Mouse (Mus musculus) neural tube, embryonic 13.5 days (tissue): ENCODE measurements around the gene Ube2g1. TPM values are rescaled to one million over a fixed set of nuclear protein-coding genes. Genes with fewer than 3 reads are reported as not detected.
"Not testable (repeated sequence)": the region's sequence is repeated elsewhere in the genome, so short reads cannot be mapped to it uniquely, and the experiment has no call there.

Experiments used
- ATAC-seq: fragments of 200-750 bp; cut with Nextera tagmentation; 2 replicates; pipeline ENCODE4 v1.8.0; 2017; ENCODE audit warnings: low read depth, mild to moderate bottlenecking, moderate TSS enrichment, moderate library complexity
- H3K27ac ChIP-seq: fragments of 300-500 bp; sonication (generic); replicated peaks from 2 replicates; pipeline ENCODE4 v1.5.1; 2015; ENCODE audit warnings: moderate library complexity, mild to moderate bottlenecking, inconsistent platforms
- H3K27me3 ChIP-seq: fragments of 300-500 bp; sonication (generic); 2 replicates; pipeline ENCODE4 v1.6.1; 2015; ENCODE audit warnings: mild to moderate bottlenecking, inconsistent platforms
- H3K36me3 ChIP-seq: fragments of 300-500 bp; sonication (generic); 2 replicates; pipeline ENCODE4 v1.6.1; 2015; ENCODE audit warnings: mild to moderate bottlenecking, inconsistent platforms
- H3K4me1 ChIP-seq: fragments of 300-500 bp; sonication (generic); replicated peaks from 2 replicates; pipeline ENCODE4 v1.6.1; 2015; ENCODE audit warnings: inconsistent platforms
- H3K4me2 ChIP-seq: fragments of 300-500 bp; sonication (generic); 2 replicates; pipeline ENCODE4 v1.6.1; 2015; ENCODE audit warnings: inconsistent platforms, mild to moderate bottlenecking, moderate library complexity
- H3K4me3 ChIP-seq: fragments of 300-500 bp; sonication (generic); 2 replicates; pipeline ENCODE4 v1.5.1; 2015; ENCODE audit warnings: mild to moderate bottlenecking, inconsistent platforms
- H3K9ac ChIP-seq: fragments of 300-500 bp; sonication (generic); 2 replicates; pipeline ENCODE4 v1.6.1; 2015; ENCODE audit warnings: moderate library complexity, mild to moderate bottlenecking, inconsistent platforms
- H3K9me3 ChIP-seq: fragments of 300-500 bp; sonication (generic); 2 replicates; pipeline ENCODE4 v1.6.1; 2016; ENCODE audit warnings: inconsistent platforms
- WGBS: fragments of 180-500 bp; shearing (Covaris S2); methylation state at CpG from one replicate; pipeline ENCODE4 v1.1.7; 2015; 5-methylcytosine and 5-hydroxymethylcytosine counted together
- polyA plus RNA-seq: library from polyadenylated mRNA; unstranded; fragments of >200 nt; fragmentation: Nextera tagmentation; extraction: Ambion mirVana; gene quantifications from 2 replicates; pipeline ENCODE4 v1.2.1, GENCODE M21; 2015

Ube2g1 gene
- polyA plus RNA-seq, 1 experiment from 2014 or later = 108 TPM

- peak overlapping the region; percentile 58 for H3K4me2 ChIP-seq
- ATAC-seq = no peak
- H3K4me3 ChIP-seq = no peak overlapping the region; the same call in 1 of the 2 replicates
Measured at GRCm38 (mm10) chr11:72609242-72609641, 2.2 kb downstream of the Ube2g1 start.

GRCm38 (mm10) chr11:72614336-72614735 lies 7.3 kb downstream of the Ube2g1 start:
- H3K4me3 ChIP-seq, H3K9ac ChIP-seq, H3K36me3 ChIP-seq, H3K4me2 ChIP-seq, H3K27ac ChIP-seq, H3K9me3 ChIP-seq, ATAC-seq, H3K27me3 ChIP-seq: not testable (repeated sequence)
- WGBS = 82% methylated on average over 3 of the region's 3 CpGs
- peaks cover 17% of the 10 kb centered on the region for H3K4me1 ChIP-seq

More at GRCm38 (mm10) chr11:72609242-72609641, 2.2 kb downstream of the Ube2g1 start:
- H3K4me1 ChIP-seq = peaks cover 28% of the 10 kb centered on the region
- H3K36me3 ChIP-seq = no peaks in the 10 kb centered on the region
- H3K27me3 ChIP-seq = no peaks in the 10 kb centered on the region
- no peak overlapping the region for H3K27ac ChIP-seq
- no peaks in the 10 kb centered on the region for H3K9me3 ChIP-seq
- H3K9ac ChIP-seq = 0 out of 2 replicates have a peak overlapping the region, but pooled peaks have one; percentile 47

- Histone ChIP-seq H3K27ac (no peak overlapping the region), H3K36me3 (no peaks in the 10 kb centered on the region), H3K4me1 (peaks cover 3% of the 10 kb centered on the region; the same call in 1 of the 2 replicates), H3K4me3 (no peak overlapping the region), H3K4me2 (no peak overlapping the region), H3K9me3 (no peaks in the 10 kb centered on the region), H3K27me3 (no peaks in the 10 kb centered on the region), H3K9ac (no peak overlapping the region)
- ATAC-seq = no peak
- WGBS = 82% methylated on average over 4 of the region's 4 CpGs
Measured at GRCm38 (mm10) chr11:72615931-72616330, 8.8 kb downstream of the Ube2g1 start.

GRCm38 (mm10) chr11:72618476-72618875 lies 11.4 kb downstream of the Ube2g1 start:
- Histone ChIP-seq H3K4me1 (no peaks in the 10 kb centered on the region), H3K27ac (no peak overlapping the region), H3K4me2 (no peak overlapping the region), H3K27me3 (no peaks in the 10 kb centered on the region), H3K4me3 (no peak overlapping the region), H3K36me3 (no peaks in the 10 kb centered on the region), H3K9me3 (no peaks in the 10 kb centered on the region), H3K9ac (no peak overlapping the region)
- no peak for ATAC-seq
- 100% methylated on average over 1 of the region's 1 CpGs for WGBS

GRCm38 (mm10) chr11:72642730-72643129 lies 35.6 kb downstream of the Ube2g1 start:
- no peaks in the 10 kb centered on the region for H3K27me3 ChIP-seq
- no peak overlapping the region for H3K9ac ChIP-seq
- no peaks in the 10 kb centered on the region for H3K36me3 ChIP-seq
- H3K27ac ChIP-seq = no peak overlapping the region
- no peaks in the 10 kb centered on the region for H3K9me3 ChIP-seq
- ATAC-seq = no peak
- H3K4me2 ChIP-seq = no peak overlapping the region
- WGBS = 31% methylated on average over 4 of the region's 4 CpGs
- H3K4me1 ChIP-seq = peaks cover 3% of the 10 kb centered on the region; the same call in 1 of the 2 replicates
- H3K4me3 ChIP-seq = no peak overlapping the region

- Histone ChIP-seq H3K27me3 (no peaks in the 10 kb centered on the region), H3K9ac (no peak overlapping the region), H3K4me1 (peaks cover 3% of the 10 kb centered on the region; the same call in 1 of the 2 replicates), H3K4me2 (no peak overlapping the region), H3K9me3 (no peaks in the 10 kb centered on the region), H3K4me3 (no peak overlapping the region), H3K27ac (no peak overlapping the region), H3K36me3 (no peaks in the 10 kb centered on the region)
- no peak for ATAC-seq
- 93% methylated on average over 5 of the region's 5 CpGs for WGBS
Measured at GRCm38 (mm10) chr11:72645386-72645785, 38.3 kb downstream of the Ube2g1 start.

GRCm38 (mm10) chr11:72650347-72650746 lies 43.3 kb downstream of the Ube2g1 start:
- no peaks in the 10 kb centered on the region for H3K36me3 ChIP-seq
- no peak for ATAC-seq
- WGBS = 74% methylated on average over 2 of the region's 2 CpGs

GRCm38 (mm10) chr11:72659918-72660317 lies 52.8 kb downstream of the Ube2g1 start:
- ATAC-seq = no peak
- Histone ChIP-seq H3K9ac (no peak overlapping the region), H3K4me2 (no peak overlapping the region)

More at GRCm38 (mm10) chr11:72650347-72650746, 43.3 kb downstream of the Ube2g1 start:
- Histone ChIP-seq H3K9ac (no peak overlapping the region), H3K9me3 (no peaks in the 10 kb centered on the region), H3K4me2 (no peak overlapping the region), H3K27me3 (no peaks in the 10 kb centered on the region), H3K4me1 (no peaks in the 10 kb centered on the region), H3K27ac (no peak overlapping the region), H3K4me3 (no peak overlapping the region)

GRCm38 (mm10) chr11:72660359-72660758 lies 53.3 kb downstream of the Ube2g1 start:
- no peak overlapping the region for H3K4me2 ChIP-seq
- no peaks in the 10 kb centered on the region for H3K9me3 ChIP-seq
- no peak for ATAC-seq
- no peaks in the 10 kb centered on the region for H3K4me1 ChIP-seq
- 98% methylated on average over 1 of the region's 1 CpGs for WGBS
- no peak overlapping the region for H3K27ac ChIP-seq
- H3K36me3 ChIP-seq = no peaks in the 10 kb centered on the region
- H3K27me3 ChIP-seq = no peaks in the 10 kb centered on the region
- no peak overlapping the region for H3K9ac ChIP-seq
- no peak overlapping the region for H3K4me3 ChIP-seq

More at GRCm38 (mm10) chr11:72659918-72660317, 52.8 kb downstream of the Ube2g1 start:
- Histone ChIP-seq H3K9me3 (no peaks in the 10 kb centered on the region), H3K27ac (no peak overlapping the region), H3K27me3 (no peaks in the 10 kb centered on the region), H3K36me3 (no peaks in the 10 kb centered on the region), H3K4me3 (no peak overlapping the region), H3K4me1 (no peaks in the 10 kb centered on the region)

GRCm38 (mm10) chr11:72664641-72665040 lies 57.6 kb downstream of the Ube2g1 start:
- Histone ChIP-seq H3K4me2 (no peak overlapping the region), H3K9me3 (no peaks in the 10 kb centered on the region), H3K4me1 (no peaks in the 10 kb centered on the region), H3K27ac (no peak overlapping the region), H3K9ac (no peak overlapping the region), H3K27me3 (no peaks in the 10 kb centered on the region), H3K4me3 (no peak overlapping the region), H3K36me3 (no peaks in the 10 kb centered on the region)
- no peak for ATAC-seq
- WGBS = 93% methylated on average over 4 of the region's 4 CpGs

- Histone ChIP-seq H3K9ac (no peak overlapping the region), H3K4me1 (no peaks in the 10 kb centered on the region), H3K9me3 (no peaks in the 10 kb centered on the region), H3K36me3 (no peaks in the 10 kb centered on the region), H3K27me3 (no peaks in the 10 kb centered on the region), H3K4me3 (no peak overlapping the region), H3K4me2 (no peak overlapping the region), H3K27ac (no peak overlapping the region)
- no peak for ATAC-seq
Measured at GRCm38 (mm10) chr11:72670634-72671033, 63.6 kb downstream of the Ube2g1 start.

- no peaks in the 10 kb centered on the region for H3K36me3 ChIP-seq
- ATAC-seq = no peak
- H3K9ac ChIP-seq = no peak overlapping the region
- H3K4me2 ChIP-seq = no peak overlapping the region
- 80% methylated on average over 6 of the region's 6 CpGs for WGBS
- H3K27ac ChIP-seq = no peak overlapping the region
- H3K4me3 ChIP-seq = no peak overlapping the region
- H3K27me3 ChIP-seq = no peaks in the 10 kb centered on the region
- no peaks in the 10 kb centered on the region for H3K4me1 ChIP-seq
- H3K9me3 ChIP-seq = no peaks in the 10 kb centered on the region
Measured at GRCm38 (mm10) chr11:72671294-72671988, 64.4 kb downstream of the Ube2g1 start.

- 93% methylated on average over 1 of the region's 1 CpGs for WGBS
- H3K36me3 ChIP-seq = no peaks in the 10 kb centered on the region
- no peak overlapping the region for H3K4me3 ChIP-seq
- H3K27ac ChIP-seq = no peak overlapping the region
- no peaks in the 10 kb centered on the region for H3K27me3 ChIP-seq
- H3K9me3 ChIP-seq = no peaks in the 10 kb centered on the region
- no peak for ATAC-seq
- no peak overlapping the region for H3K9ac ChIP-seq
- H3K4me2 ChIP-seq = no peak overlapping the region
- no peaks in the 10 kb centered on the region for H3K4me1 ChIP-seq
Measured at GRCm38 (mm10) chr11:72672438-72672837, 65.4 kb downstream of the Ube2g1 start.
